Mouse (Mus musculus): ENCODE results near the gene Pdia3. TPM values are rescaled to one million over a fixed set of nuclear protein-coding genes. Genes with fewer than 3 reads are reported as not detected.

Pdia3 gene
- polyA plus RNA-seq, 1 experiment from 2014 or later: 685 TPM

- Histone ChIP-seq H3K27me3 (no peaks in the 10 kb centered on the region), H3K9me3 (no peaks in the 10 kb centered on the region), H3K4me1 (peaks cover 24% of the 10 kb centered on the region)
These were observed 1.5 kb downstream of the Pdia3 start for GRCm38 (mm10) chr2:121415103-121415502.

DNA sequence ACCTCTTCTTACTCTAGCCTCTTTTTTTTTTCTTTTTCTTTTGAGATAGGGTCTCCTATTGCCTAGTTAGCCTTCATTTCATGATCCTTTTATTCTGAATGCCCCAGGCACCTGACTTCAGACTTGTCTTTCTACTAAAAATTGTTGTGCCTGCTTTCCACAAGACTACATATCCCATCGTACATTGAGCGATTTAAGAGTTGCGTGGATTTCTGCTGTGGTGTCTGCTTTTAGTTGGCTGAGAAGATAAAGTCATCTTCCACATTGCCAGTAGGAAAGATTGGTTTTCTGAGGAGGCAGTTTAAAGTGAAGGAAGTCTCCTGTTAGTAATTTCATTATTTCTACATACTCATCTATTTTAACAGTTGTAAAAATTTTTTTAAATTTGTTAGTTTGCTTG is 2.0 kb downstream of the Pdia3 start:
- Histone ChIP-seq H3K27me3 (no peaks in the 10 kb centered on the region), H3K4me2 (peak overlapping the region; percentile 68), H3K4me3 (peak overlapping the region; percentile 73), H3K36me3 (peaks cover 30% of the 10 kb centered on the region), H3K4me1 (peaks cover 24% of the 10 kb centered on the region), H3K9me3 (no peaks in the 10 kb centered on the region), H3K9ac (peak overlapping the region; percentile 62), H3K27ac (no peak overlapping the region)
- no peak for ATAC-seq (ENCODE audit: insufficient number of reproducible peaks, insufficient read depth, low FRiP score, low TSS enrichment, low read depth)
- 73% methylated on average over 3 of the region's 3 CpGs for WGBS

More at GRCm38 (mm10) chr2:121415103-121415502, 1.5 kb downstream of the Pdia3 start:
- Histone ChIP-seq H3K27ac (no peak overlapping the region), H3K4me3 (peak overlapping the region; percentile 73), H3K9ac (peak overlapping the region; percentile 62), H3K4me2 (peak overlapping the region; percentile 68), H3K36me3 (peaks cover 26% of the 10 kb centered on the region)
- 57% methylated on average over 3 of the region's 3 CpGs for WGBS
- ATAC-seq (ENCODE audit: insufficient number of reproducible peaks, insufficient read depth, low FRiP score, low TSS enrichment, low read depth): no peak

GRCm38 (mm10) chr2:121416356-121416755 is 2.8 kb downstream of the Pdia3 start:
- Histone ChIP-seq H3K4me3 (peak overlapping the region; percentile 73; the same call in 1 of the 2 replicates), H3K4me1 (peaks cover 24% of the 10 kb centered on the region), H3K9me3 (no peaks in the 10 kb centered on the region), H3K4me2 (peak overlapping the region; percentile 68), H3K36me3 (peaks cover 35% of the 10 kb centered on the region), H3K27me3 (no peaks in the 10 kb centered on the region), H3K9ac (no peak overlapping the region), H3K27ac (no peak overlapping the region)
- no peak for ATAC-seq (ENCODE audit: insufficient number of reproducible peaks, insufficient read depth, low FRiP score, low TSS enrichment, low read depth)
- 92% methylated on average over 6 of the region's 6 CpGs for WGBS

DNA sequence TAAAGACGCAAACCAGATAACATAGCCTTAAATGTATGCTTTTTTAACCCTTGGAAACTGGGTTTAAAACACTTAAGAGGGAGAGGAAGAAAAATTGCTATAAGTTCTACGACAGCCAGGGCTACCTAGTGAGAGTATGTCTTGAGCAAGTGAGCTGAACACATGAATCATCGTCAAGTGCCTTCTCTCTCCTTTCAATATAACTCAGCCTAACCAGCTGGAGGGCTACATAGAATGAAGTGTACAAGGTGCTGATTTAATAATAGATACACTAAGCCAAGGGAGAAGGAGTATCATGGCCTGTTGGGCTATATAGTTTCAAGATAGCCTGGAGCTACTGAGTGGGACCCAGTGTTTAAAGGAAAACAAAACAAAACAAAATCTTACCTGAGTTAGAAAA is 4.9 kb downstream of the Pdia3 start:
- H3K4me2 ChIP-seq: no peak overlapping the region
- H3K27ac ChIP-seq: no peak overlapping the region
- H3K36me3 ChIP-seq: peaks cover 54% of the 10 kb centered on the region
- H3K9ac ChIP-seq: no peak overlapping the region
- ATAC-seq (ENCODE audit: insufficient number of reproducible peaks, insufficient read depth, low FRiP score, low TSS enrichment, low read depth): no peak
- no peaks in the 10 kb centered on the region for H3K9me3 ChIP-seq
- WGBS: 92% methylated on average over 3 of the region's 3 CpGs
- H3K4me3 ChIP-seq: no peak overlapping the region
- H3K4me1 ChIP-seq: peaks cover 24% of the 10 kb centered on the region
- H3K27me3 ChIP-seq: no peaks in the 10 kb centered on the region

- Histone ChIP-seq H3K27me3 (no peaks in the 10 kb centered on the region), H3K4me2 (no peak overlapping the region), H3K9ac (no peak overlapping the region), H3K36me3 (peaks cover 87% of the 10 kb centered on the region), H3K27ac (no peak overlapping the region), H3K4me3 (no peak overlapping the region), H3K4me1 (0 out of 2 replicates have a peak, but pooled peaks cover 3% of the 10 kb centered on the region), H3K9me3 (no peaks in the 10 kb centered on the region)
- WGBS: 92% methylated on average over 2 of the region's 2 CpGs
- ATAC-seq (ENCODE audit: insufficient number of reproducible peaks, insufficient read depth, low FRiP score, low TSS enrichment, low read depth): no peak
These were observed 9.6 kb downstream of the Pdia3 start for GRCm38 (mm10) chr2:121423166-121423565.

DNA sequence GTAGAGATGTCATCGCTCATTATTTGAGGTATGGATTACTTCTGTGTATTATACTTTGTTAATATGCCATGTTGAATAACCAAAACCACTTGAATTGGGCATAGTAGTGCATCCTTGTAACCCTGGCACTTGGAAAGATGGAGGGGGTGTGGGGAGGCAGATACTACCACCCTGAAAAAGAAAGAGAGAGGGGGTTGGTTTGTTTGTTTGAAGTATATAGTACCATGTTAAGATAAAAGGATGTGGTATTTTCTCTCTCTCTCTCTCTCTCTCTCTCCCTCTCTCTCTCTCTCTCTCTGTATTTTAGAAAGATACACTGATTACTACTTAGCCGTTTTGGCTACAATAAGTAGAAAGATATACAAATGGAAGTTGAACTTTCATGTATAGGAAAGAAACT is 12.3 kb downstream of the Pdia3 start:
- ATAC-seq (ENCODE audit: insufficient number of reproducible peaks, insufficient read depth, low FRiP score, low TSS enrichment, low read depth): no peak
- peaks cover 96% of the 10 kb centered on the region for H3K36me3 ChIP-seq
- 88% methylated on average over 2 of the region's 2 CpGs for WGBS

DNA sequence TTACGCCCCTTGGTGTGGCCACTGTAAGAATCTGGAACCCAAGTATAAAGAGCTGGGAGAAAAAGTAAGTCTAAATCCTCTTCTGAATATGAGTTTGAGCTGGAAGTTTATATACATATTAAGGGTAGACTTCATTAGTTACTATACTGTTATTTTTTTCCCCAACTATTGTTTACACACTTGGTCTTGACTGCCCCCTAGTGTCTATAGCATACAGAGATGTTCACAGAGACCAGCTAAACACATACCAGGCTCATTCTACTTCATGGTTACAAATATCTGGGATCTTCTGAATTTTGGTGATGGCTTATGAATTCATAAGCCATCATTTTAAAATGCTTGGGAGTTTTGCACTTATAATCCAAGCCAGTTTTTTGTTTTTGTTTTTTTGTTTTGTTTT is 21.3 kb downstream of the Pdia3 start:
- WGBS: 98% methylated on average over 1 of the region's 1 CpGs
- Histone ChIP-seq H3K4me3 (no peak overlapping the region), H3K4me2 (no peak overlapping the region), H3K9ac (no peak overlapping the region), H3K9me3 (no peaks in the 10 kb centered on the region), H3K27ac (no peak overlapping the region), H3K4me1 (no peaks in the 10 kb centered on the region), H3K27me3 (no peaks in the 10 kb centered on the region), H3K36me3 (peaks cover 98% of the 10 kb centered on the region)
- ATAC-seq (ENCODE audit: insufficient number of reproducible peaks, insufficient read depth, low FRiP score, low TSS enrichment, low read depth): no peak

More for the DNA sequence above, 12.3 kb downstream of the Pdia3 start:
- no peak overlapping the region for H3K4me3 ChIP-seq
- H3K4me1 ChIP-seq: no peaks in the 10 kb centered on the region
- no peaks in the 10 kb centered on the region for H3K27me3 ChIP-seq
- no peaks in the 10 kb centered on the region for H3K9me3 ChIP-seq
- no peak overlapping the region for H3K27ac ChIP-seq
- no peak overlapping the region for H3K9ac ChIP-seq
- H3K4me2 ChIP-seq: no peak overlapping the region

DNA sequence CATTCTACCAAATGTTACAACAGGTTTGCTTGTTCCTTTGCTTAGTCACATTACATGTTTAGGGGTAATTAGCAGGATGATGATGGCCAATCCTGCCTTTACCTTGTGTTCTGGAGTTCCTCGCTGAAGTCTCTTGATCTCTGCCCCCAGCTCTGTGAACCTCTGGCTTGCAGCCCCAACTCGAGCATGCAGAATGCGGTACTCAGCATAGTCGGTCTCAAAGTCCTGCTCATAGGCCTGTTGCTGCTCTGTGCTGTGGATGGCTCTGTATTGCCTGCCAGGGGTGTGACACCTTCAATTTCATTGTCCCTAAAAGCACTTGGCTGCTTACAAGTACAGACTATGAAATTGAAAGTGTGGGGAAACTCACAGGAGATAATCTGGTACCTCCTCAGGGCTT is 26.2 kb downstream of the Pdia3 start:
- H3K4me3 ChIP-seq: no peak overlapping the region
- 70% methylated on average over 4 of the region's 4 CpGs for WGBS
- no peak overlapping the region for H3K4me2 ChIP-seq
- H3K4me1 ChIP-seq: peaks cover 17% of the 10 kb centered on the region
- H3K27ac ChIP-seq: no peak overlapping the region
- H3K36me3 ChIP-seq: peaks cover 49% of the 10 kb centered on the region
- no peak for ATAC-seq (ENCODE audit: insufficient number of reproducible peaks, insufficient read depth, low FRiP score, low TSS enrichment, low read depth)
- H3K9me3 ChIP-seq: no peaks in the 10 kb centered on the region
- peaks cover 16% of the 10 kb centered on the region for H3K27me3 ChIP-seq
- no peak overlapping the region for H3K9ac ChIP-seq

- Histone ChIP-seq H3K27me3 (peaks cover 16% of the 10 kb centered on the region), H3K9ac (no peak overlapping the region), H3K9me3 (no peaks in the 10 kb centered on the region), H3K4me1 (peaks cover 17% of the 10 kb centered on the region), H3K4me3 (no peak overlapping the region), H3K36me3 (peaks cover 36% of the 10 kb centered on the region), H3K4me2 (peak overlapping the region; percentile 93), H3K27ac (no peak overlapping the region)
- no peak for ATAC-seq (ENCODE audit: insufficient number of reproducible peaks, insufficient read depth, low FRiP score, low TSS enrichment, low read depth)
- 51% methylated on average over 5 of the region's 5 CpGs for WGBS
These were observed 27.4 kb downstream of the Pdia3 start for GRCm38 (mm10) chr2:121440834-121441605.

GRCm38 (mm10) chr2:121441800-121442199 is 28.2 kb downstream of the Pdia3 start:
- 6% methylated on average over 11 of the region's 11 CpGs for WGBS

DNA sequence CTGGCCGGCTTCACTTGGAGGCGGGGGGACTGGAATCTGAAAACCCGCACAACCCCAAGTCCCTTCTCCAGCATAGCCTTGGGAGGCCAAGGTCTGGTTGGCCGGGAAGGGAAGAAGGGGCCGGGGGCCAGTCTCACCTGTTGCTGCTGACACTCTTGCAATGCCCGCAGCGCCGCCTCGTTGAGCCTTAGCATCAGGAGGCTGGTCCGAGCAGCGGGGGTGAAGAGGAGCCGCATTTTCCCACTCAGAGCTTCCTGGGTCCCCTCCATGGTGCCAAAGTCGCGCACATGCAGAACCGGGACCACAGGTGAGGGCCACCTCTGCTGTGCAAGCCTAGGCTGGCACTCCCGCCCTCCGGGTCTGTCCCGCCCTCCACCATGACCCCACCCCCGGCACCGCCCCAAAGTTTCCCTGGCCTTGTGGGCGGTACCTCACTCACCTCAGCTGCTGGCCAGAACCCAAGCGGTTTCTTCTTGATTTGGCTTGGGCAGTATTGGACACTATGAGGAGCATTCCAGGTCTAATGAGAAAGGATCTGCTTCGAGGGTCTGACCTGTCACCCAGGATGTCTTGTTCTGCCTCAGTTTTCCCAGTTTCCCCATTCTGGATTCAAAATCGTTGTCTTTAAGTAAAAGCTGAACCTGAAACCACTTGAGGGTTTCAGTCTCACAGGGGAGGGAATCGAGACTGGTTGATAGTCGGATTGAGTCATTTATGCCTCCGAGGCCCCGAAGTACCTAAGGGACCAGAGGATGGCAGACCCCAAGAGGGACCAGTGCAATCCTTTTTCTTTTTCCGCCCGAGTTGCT is 28.9 kb downstream of the Pdia3 start:
- H3K27me3 ChIP-seq: peaks cover 16% of the 10 kb centered on the region
- no peaks in the 10 kb centered on the region for H3K9me3 ChIP-seq
- H3K9ac ChIP-seq: peak overlapping the region; percentile 70
- H3K4me3 ChIP-seq: peak overlapping the region; percentile 53
- peaks cover 17% of the 10 kb centered on the region for H3K4me1 ChIP-seq
- H3K27ac ChIP-seq: no peak overlapping the region
- ATAC-seq (ENCODE audit: insufficient number of reproducible peaks, insufficient read depth, low FRiP score, low TSS enrichment, low read depth): peak; percentile 68; the same call in 1 of the 2 replicates
- H3K4me2 ChIP-seq: peak overlapping the region; percentile 93
- peaks cover 24% of the 10 kb centered on the region for H3K36me3 ChIP-seq
- 1% methylated on average over 30 of the region's 30 CpGs for WGBS

More at GRCm38 (mm10) chr2:121441800-121442199, 28.2 kb downstream of the Pdia3 start:
- H3K9me3 ChIP-seq: no peaks in the 10 kb centered on the region
- peak overlapping the region; percentile 93 for H3K4me2 ChIP-seq
- peaks cover 17% of the 10 kb centered on the region for H3K4me1 ChIP-seq
- no peak overlapping the region for H3K27ac ChIP-seq
- H3K36me3 ChIP-seq: peaks cover 30% of the 10 kb centered on the region
- peak overlapping the region; percentile 53 for H3K4me3 ChIP-seq
- no peak for ATAC-seq (ENCODE audit: insufficient number of reproducible peaks, insufficient read depth, low FRiP score, low TSS enrichment, low read depth)
- peak overlapping the region; percentile 70 for H3K9ac ChIP-seq
- peaks cover 16% of the 10 kb centered on the region for H3K27me3 ChIP-seq

DNA sequence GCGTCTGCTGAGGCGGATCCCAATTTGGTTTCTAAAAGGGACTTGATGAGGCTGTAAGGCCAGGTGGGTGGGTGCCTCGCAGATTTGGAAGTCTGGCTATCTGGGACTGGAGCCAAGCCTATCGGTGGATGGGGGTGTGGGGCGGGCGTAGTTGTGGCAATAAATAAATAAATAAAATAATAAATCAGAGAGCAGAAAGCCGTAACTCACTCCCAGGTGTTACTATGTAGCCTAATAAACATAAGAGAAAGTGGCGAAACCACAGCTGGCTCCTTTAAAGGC is 29.4 kb downstream of the Pdia3 start:
- Histone ChIP-seq H3K4me2 (peak overlapping the region; percentile 93), H3K4me1 (peaks cover 23% of the 10 kb centered on the region), H3K4me3 (peak overlapping the region; percentile 53), H3K36me3 (peaks cover 19% of the 10 kb centered on the region), H3K9me3 (no peaks in the 10 kb centered on the region), H3K27ac (no peak overlapping the region), H3K27me3 (peaks cover 16% of the 10 kb centered on the region), H3K9ac (peak overlapping the region; percentile 70)
- ATAC-seq (ENCODE audit: insufficient number of reproducible peaks, insufficient read depth, low FRiP score, low TSS enrichment, low read depth): no peak
- WGBS: 16% methylated on average over 8 of the region's 8 CpGs

All from embryonic facial prominence, embryonic 13.5 days (tissue).